Mouse (Mus musculus) bone marrow macrophage, adult 2 months (primary cell): ENCODE measurements around the gene Gm28043.

Source experiments
- CTCF ChIP-seq: IDR thresholded peaks from 2 replicates; pipeline ENCODE4 v1.5.1; 2012; ENCODE audit warnings: low read depth, mild to moderate bottlenecking, low read length, moderate library complexity
- POLR2A ChIP-seq: IDR thresholded peaks from 2 replicates; pipeline ENCODE4 v1.6.1; 2012; ENCODE audit warnings: mild to moderate bottlenecking, low read depth, low read length, borderline replicate concordance

- no peak for TF ChIP-seq POLR2A
- no peak for TF ChIP-seq CTCF
Measured at GRCm38 (mm10) chr17:29569831-29570230, 44.8 kb upstream of the Gm28043 start.
